Mouse (Mus musculus) activated CD4-positive, CD25-positive, alpha-beta regulatory T cell, adult 4 months (primary cell): ENCODE measurements around the gene Eid1. TPM values are rescaled to one million over a fixed set of nuclear protein-coding genes. Genes with fewer than 3 reads are reported as not detected.

ENCODE experiments used
- ATAC-seq: one replicate; pipeline ENCODE4 v1.8.0; 2017
- polyA plus RNA-seq, 2 experiments: library from polyadenylated mRNA; unstranded; fragments of 100-300 nt; shearing (Covaris generic); gene quantifications; one replicate each; pipeline ENCODE4 v1.2.1; 2017

The Eid1 gene
- polyA plus RNA-seq, result 1 to 10 TPM; 6.4 to 9.9 TPM

DNA sequence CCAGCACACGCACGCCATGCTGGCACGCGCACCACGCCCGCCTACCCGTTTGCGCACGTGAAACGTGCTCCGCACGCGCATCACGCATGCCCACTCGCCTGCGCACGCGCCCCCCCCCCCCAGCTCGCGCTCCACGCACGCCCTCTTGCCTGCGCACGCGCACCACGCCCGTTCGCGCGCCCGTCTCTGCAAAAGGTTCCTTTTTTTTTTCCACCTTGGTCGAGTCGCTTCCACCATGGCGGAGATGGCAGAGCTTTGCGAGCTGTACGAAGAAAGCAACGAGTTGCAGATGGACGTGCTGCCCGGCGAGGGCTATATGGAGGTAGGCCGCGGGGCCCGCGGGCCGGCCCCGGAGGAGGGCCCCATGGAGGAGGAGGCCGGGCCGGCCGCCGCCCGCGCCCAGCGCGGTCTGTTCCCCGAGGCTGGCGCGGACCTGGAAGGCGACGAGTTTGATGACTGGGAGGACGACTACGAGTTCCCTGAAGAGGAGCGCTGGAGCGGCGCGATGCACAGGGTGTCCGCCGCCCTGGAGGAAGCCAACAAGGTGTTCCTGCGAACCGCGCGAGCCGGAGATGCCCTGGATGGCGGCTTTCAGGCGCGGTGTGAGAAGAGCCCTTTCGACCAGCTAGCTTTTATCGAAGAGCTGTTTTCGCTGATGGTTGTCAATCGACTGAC is at the start of gene Eid1:
Eid1 (plus strand) TSS at position 139 of the 675 bp plus-strand sequence.
- ATAC-seq, result peak; percentile 77

- no peak for ATAC-seq
Observed at GRCm38 (mm10) chr2:125623211-125623610, 49.7 kb upstream of the Eid1 start.

GRCm38 (mm10) chr2:125624127-125624685 is 48.7 kb upstream of the Eid1 start:
- ATAC-seq, result no peak

DNA sequence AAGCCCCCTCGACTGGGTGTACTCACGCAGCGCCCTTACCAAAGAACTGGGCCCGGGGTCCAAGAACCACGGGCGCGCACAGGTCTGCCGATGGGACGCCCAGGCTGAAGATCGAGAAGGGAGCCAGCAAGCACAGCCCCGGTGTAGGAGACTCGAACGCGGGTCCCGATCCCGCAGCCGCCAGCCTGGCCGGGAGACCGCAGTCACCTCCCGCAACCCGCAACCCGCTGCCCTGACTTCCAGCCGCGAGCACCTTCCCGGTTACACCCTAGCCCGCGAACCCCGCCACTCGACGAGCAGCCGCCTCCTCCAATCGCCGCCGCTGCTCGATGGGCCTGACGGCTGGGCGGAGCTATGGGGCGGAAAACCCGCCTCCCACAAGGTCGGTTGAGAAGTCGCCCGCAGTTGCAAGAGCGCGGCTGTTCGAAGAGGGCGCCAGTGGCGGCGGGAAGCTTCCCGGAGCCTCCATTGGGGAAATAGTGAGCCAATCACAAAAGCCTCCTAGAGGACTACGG is 48.0 kb upstream of the Eid1 start, which contains the start of gene Cep152:
Cep152 (minus strand) TSS at position 277 of the 515 bp plus-strand sequence.
- ATAC-seq, result peak; percentile 98

DNA sequence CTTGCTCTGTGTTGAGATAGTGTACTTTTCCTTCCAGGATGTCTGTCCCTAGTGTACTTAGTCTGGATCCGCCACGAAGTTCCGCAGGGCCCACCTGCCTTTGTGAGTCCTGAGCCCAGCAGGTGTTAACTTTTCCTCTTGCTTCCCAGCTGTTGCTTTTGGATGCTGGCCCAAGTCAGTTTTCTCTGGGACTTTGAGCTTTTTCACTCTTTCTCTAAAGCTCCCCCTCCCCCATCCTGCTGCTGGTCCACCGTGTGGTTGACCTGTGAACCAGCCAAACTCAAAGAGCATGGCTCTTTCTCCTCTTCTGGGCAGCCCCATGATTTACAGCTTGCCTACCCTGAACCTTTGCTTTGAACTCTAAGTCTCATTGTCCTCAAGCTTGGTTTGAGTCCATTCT is 46.4 kb upstream of the Eid1 start:
- no peak for ATAC-seq

DNA sequence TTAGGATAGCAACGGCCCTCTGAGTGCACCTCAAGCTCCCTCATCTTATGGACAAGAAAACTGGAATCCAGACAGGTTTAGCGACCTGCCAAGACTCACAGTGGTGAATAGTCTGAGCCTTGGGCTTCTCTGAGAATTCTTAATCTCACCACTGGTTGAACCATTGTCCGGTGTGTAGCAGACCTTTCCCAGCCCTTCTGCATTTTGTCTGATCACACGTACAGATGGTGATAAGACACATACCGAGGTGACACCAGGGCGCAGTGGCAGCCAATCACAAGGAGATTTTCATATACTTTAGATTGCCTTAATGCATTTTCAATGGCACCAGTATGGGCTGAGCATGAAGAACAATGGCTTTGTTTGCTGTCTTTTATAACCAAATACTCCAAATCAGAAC is 44.4 kb upstream of the Eid1 start:
- ATAC-seq, result no peak

DNA sequence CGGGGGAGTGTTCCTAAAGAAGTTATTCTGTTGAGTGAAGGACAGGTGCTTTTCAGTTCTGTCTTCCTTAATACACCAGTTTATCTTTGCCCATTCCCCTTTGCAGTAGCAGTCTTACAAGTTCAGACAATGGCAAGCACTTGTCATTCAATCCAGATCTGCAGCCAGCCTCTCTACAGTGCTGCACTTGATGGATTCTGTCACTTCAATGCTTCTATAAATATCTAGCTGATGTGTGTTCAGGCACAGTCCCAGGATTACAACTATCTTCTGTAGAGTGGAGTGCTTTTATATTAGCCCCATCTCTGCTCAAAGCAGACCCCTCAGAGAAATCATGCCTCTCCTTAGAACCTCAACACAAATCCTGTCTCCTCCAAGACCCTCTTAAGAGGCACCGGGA is 42.9 kb upstream of the Eid1 start:
- ATAC-seq, result no peak

DNA sequence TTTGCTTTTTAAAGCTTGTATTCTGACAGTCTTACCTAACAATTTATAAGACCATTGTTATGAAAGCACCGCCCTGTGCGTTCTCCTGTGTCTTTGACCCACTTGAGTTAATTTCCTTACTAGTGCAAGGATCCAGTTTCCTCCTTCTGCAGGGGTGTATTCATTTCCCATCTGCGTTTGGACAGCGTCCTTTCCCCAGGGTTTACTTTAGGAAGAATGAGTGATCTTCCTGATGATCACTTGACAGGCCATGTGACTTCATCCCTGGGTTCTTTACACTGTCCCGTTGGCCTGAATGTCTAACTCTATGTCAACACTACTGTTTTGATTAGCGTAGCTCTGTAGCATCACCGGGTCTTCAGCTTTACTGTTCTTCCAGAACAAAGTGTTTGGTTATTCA is 35.6 kb upstream of the Eid1 start:
- ATAC-seq, result no peak

DNA sequence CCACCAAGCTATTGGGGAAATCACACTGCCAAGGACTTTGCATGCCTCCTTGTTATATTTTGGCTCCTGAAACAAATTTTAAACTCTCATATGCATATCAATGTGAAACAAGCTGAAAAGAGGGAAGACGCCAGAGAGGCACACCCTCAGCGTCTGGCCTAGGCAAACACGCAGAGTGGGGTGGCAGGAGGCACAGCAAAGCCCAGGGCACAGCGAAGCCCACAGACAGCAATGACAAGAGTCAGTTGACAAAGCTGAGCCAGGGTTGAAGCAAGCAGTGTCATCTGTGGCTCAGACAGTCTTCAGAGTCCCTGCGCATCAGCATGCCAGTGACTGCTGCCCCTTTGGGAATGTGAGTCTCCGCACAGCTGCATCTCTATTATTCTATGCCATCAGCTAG is 28.0 kb upstream of the Eid1 start:
- ATAC-seq, result no peak

DNA sequence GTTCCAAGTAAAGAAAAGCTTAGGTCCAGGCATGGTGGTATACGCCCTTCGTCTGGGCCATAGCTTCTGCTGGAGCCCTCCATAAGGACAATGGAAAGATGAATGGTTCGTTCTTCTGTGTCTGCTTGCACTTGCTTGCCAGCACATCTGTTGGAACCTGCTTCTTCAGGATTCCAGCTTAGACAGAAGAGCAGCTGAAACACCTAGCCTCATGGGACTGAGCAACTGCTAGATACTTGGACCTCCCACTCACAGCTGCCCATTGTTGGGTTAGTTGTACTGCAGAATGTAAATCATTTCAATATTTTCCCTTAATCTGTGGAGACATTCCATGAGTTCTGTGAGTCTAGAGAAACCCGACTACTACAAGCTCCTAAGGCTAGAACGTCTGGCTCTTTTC is 22.9 kb upstream of the Eid1 start:
- ATAC-seq, result no peak

DNA sequence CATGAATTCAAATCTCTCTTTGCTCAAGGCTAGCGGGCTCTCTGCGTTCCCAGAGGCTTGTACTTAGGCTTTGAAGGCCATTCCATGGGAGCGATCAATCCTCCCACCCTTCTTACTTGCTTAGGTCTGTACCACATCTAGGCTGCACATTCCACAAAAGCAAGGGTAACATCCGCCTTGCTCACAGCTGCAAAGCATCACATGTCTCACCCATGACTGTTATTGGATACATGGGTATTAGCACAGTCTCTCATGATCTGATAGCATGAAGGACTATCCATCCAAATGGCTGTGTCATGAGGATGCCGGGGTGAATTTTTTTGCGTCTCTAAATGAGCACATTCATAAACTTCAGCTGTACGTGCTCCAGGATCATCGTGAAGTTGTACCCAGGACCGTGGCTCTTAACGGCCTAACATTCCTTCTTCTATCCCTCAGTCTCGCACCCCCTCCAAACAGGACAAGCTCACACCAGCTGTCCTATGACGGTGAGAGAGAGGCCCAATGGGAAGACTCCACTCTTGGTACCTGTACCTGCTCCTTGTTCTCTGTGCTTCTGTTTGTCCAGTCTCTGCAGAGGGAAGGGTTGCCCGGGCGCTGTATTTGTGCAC is 22.0 kb upstream of the Eid1 start:
- no peak for ATAC-seq

GRCm38 (mm10) chr2:125651563-125651962 is 21.3 kb upstream of the Eid1 start:
- no peak for ATAC-seq

GRCm38 (mm10) chr2:125653286-125653685 is 19.6 kb upstream of the Eid1 start:
- no peak for ATAC-seq

GRCm38 (mm10) chr2:125655391-125655790 is 17.5 kb upstream of the Eid1 start:
- ATAC-seq, result no peak

DNA sequence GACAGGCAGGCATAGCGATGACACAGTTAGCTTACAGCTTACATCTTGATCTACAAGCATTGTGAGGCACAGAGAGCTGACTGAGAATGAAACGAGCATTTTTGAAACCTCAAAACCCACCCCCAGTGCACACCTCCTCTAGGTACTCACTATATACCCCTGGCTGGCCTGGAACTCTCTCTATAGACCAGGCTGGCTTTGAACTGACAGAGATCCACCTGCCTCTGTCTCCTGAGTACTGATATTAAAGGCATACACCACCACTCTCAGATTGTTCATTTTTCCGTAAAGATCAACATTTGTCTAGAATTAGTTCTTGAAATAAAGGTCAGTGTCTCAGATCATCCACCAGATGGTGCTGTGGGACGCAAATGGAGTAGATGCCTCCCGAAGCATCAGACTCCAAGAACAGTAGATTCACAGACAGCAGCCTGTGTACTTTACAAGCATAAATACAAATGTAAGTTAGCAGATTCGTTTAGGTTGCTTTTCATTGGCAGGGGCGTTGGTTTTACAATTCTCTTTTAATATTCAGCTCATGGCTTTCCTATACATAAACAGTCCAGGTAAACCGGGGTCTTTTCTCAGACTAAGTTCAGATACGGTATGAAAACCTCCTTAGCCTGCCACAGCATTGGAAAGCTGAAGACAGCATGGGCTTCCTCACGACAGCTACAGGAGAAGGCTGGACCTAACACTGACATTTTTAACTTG is 12.9 kb upstream of the Eid1 start:
- peak; percentile 88 for ATAC-seq

DNA sequence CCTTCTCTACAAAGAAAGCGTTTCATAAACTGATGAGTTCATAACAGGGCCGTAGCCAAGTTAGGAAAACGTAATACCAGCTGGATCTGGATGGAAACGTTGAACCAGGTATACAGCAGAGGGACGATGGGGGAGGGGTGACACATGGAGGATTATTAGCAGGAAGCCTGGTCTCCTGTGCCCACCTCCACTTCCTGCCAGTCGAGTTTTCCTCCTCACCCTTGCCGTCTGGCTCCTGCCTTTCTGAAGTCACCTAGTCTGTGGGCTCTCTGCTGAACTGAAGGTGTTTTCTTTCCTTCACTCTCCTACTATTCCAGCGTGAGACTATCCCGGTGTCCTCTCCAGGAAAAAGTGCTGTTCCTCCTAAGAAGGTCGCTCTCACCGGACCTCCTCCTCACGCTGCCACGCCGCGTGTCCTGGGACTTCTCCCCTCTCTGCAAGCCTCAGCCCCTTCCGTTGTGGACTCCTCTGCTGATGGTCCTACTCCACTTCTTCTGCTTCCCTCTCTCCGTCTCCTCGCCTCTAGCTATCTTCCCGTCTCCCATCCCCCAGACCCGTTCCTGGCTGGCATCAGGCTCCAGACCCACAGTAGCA is 12.3 kb upstream of the Eid1 start:
- peak; percentile 16 for ATAC-seq

DNA sequence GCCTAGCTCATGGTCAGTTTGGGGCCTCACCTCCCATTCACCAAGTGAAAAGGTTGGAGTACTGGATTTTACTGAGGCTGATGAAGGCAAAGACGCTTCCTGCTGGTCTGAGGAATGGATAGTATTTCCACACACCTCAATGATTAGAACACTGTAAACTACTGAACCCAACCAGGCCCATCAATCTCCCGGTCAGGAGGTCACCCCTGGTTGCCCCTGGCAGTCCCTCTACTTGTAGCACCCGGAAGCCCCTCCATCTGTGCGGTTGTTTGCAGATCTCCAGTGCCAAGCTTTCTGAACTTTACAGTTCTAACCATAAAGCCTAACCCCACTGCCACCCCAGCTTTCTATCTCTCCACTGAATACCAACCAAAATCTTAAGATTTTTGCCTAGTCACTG is 11.7 kb upstream of the Eid1 start:
- ATAC-seq, result no peak

DNA sequence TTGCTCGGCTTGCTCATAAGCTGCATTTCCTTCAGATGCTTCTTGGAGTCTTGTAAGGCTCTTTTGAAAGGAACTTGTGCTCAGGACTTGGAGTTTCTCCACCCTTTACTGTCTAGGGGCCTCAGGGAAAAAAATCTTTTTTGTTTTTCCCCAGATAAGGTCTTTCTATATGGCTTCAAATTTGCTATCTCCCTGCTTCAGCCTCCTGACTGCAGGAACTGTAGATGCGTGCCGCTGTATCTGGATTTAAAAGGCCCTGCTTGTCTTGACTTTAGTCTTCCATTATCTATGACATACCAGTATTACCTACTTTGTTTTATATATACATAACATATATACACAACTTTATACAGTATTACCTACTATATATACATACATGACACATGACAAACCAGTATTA is 10.4 kb upstream of the Eid1 start:
- no peak for ATAC-seq

DNA sequence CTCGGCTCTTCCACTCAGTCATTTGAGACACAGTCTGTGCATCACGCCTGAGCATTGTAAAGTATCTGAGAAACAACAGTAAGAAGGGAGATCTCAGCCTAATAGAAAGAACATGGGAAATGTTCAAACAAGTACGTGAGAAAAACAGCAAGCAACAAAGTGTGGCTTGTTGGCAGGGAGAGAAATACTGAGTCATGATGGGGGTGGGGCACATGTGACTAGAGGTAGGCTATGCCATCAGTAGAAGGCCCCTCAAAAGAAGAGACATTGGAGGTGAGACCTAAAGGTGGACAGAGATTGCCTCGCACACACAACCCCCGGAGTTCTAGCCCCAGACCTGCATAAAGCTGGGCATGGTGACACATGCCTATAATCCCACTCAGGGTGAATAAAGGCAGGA is 7.7 kb upstream of the Eid1 start:
- no peak for ATAC-seq

GRCm38 (mm10) chr2:125665909-125666308 is 7.0 kb upstream of the Eid1 start:
- ATAC-seq, result no peak

- no peak for ATAC-seq
Observed at GRCm38 (mm10) chr2:125666668-125667067, 6.2 kb upstream of the Eid1 start.

DNA sequence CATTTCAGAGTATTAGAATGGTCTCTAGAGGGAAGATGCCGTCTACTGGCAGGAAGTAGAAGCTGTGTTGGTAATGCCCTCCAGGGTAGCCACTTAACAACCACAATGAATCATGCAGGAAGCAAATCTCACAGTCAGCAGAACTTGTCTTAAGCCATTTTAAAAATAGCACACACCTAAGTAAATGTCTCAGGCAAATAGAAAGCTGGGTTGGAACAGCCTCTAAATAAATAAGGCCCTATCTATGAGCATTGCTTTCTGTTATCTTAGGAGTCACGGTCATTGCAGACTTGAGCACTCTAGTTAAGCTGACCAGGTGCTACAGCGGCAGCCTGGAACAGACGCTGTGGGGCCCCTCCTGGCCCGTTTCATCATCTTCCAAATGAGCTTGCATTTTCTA is 5.7 kb upstream of the Eid1 start:
- peak; percentile 95 for ATAC-seq

DNA sequence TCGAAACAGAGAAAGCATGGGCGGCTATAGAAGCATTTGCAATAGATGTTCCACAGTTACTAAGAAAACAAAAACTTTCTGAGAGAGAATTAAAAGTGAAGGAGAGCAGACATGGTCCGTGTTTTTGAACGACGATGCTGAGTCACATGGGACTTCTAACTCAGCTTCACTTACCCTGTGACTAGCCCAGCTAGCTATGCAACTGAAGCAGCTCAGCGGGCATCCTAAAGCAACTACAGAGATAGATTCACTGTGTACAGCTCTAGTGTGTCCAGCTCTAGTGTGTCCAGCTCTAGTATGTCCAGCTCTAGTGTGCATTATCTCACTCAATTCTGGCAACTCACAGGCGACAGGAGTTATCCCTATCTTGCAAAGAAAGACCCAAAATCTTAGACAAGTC is 5.2 kb upstream of the Eid1 start:
- no peak for ATAC-seq
